Mouse (Mus musculus): ENCODE measurements around the gene Cers6.

Cers6 gene

GRCm38 (mm10) chr2:68957831-68958230 is 96.6 kb downstream of the Cers6 start:
- DNase-seq (ENCODE audit: extremely low read depth, low read depth, low spot score), result no peak

- DNase-seq (ENCODE audit: extremely low read depth, low read depth, low spot score), result no peak
Observed at GRCm38 (mm10) chr2:68959573-68959972, 98.3 kb downstream of the Cers6 start.

GRCm38 (mm10) chr2:68960060-68960459 is 98.8 kb downstream of the Cers6 start:
- DNase-seq (ENCODE audit: extremely low read depth, low read depth, low spot score), result no peak

- no peak for DNase-seq (ENCODE audit: extremely low read depth, low read depth, low spot score)
Observed at GRCm38 (mm10) chr2:68960620-68961019, 99.4 kb downstream of the Cers6 start.

GRCm38 (mm10) chr2:68966360-68966759 is 105.1 kb downstream of the Cers6 start:
- no peak for DNase-seq (ENCODE audit: extremely low read depth, low read depth, low spot score)

- no peak for DNase-seq (ENCODE audit: extremely low read depth, low read depth, low spot score)
Observed at GRCm38 (mm10) chr2:68968028-68968427, 106.8 kb downstream of the Cers6 start.

GRCm38 (mm10) chr2:68971840-68972239 is 110.6 kb downstream of the Cers6 start:
- DNase-seq (ENCODE audit: extremely low read depth, low read depth, low spot score), result no peak

- no peak for DNase-seq (ENCODE audit: extremely low read depth, low read depth, low spot score)
Observed at GRCm38 (mm10) chr2:68973753-68974152, 112.5 kb downstream of the Cers6 start.

GRCm38 (mm10) chr2:68975286-68975685 is 114.0 kb downstream of the Cers6 start:
- DNase-seq (ENCODE audit: extremely low read depth, low read depth, low spot score), result peak; percentile 19

GRCm38 (mm10) chr2:68975780-68976179 is 114.5 kb downstream of the Cers6 start:
- DNase-seq (ENCODE audit: extremely low read depth, low read depth, low spot score), result no peak

GRCm38 (mm10) chr2:68978244-68978643 is 117.0 kb downstream of the Cers6 start:
- peak; percentile 40 for DNase-seq (ENCODE audit: extremely low read depth, low read depth, low spot score)

- DNase-seq (ENCODE audit: extremely low read depth, low read depth, low spot score), result no peak
Observed at GRCm38 (mm10) chr2:68978660-68979604, 117.7 kb downstream of the Cers6 start.

GRCm38 (mm10) chr2:68981302-68981701 is 120.1 kb downstream of the Cers6 start:
- no peak for DNase-seq (ENCODE audit: extremely low read depth, low read depth, low spot score)

GRCm38 (mm10) chr2:68981756-68982409 is 120.6 kb downstream of the Cers6 start:
- DNase-seq (ENCODE audit: extremely low read depth, low read depth, low spot score), result no peak

- DNase-seq (ENCODE audit: extremely low read depth, low read depth, low spot score), result no peak
Observed at GRCm38 (mm10) chr2:68982979-68983378, 121.7 kb downstream of the Cers6 start.

GRCm38 (mm10) chr2:68983431-68983830 is 122.2 kb downstream of the Cers6 start:
- peak; percentile 58 for DNase-seq (ENCODE audit: extremely low read depth, low read depth, low spot score)

- no peak for DNase-seq (ENCODE audit: extremely low read depth, low read depth, low spot score)
Observed at GRCm38 (mm10) chr2:68989117-68989516, 127.9 kb downstream of the Cers6 start.

GRCm38 (mm10) chr2:68992629-68993028 is 131.4 kb downstream of the Cers6 start:
- no peak for DNase-seq (ENCODE audit: extremely low read depth, low read depth, low spot score)

- DNase-seq (ENCODE audit: extremely low read depth, low read depth, low spot score), result no peak
Observed at GRCm38 (mm10) chr2:68994441-68994840, 133.2 kb downstream of the Cers6 start.

GRCm38 (mm10) chr2:68995723-68996122 is 134.5 kb downstream of the Cers6 start:
- DNase-seq (ENCODE audit: extremely low read depth, low read depth, low spot score), result no peak

- DNase-seq (ENCODE audit: extremely low read depth, low read depth, low spot score), result no peak
Observed at GRCm38 (mm10) chr2:68996268-68996667, 135.0 kb downstream of the Cers6 start.

GRCm38 (mm10) chr2:69004001-69004400 is 142.8 kb downstream of the Cers6 start:
- DNase-seq (ENCODE audit: extremely low read depth, low read depth, low spot score), result no peak
